Mouse (Mus musculus): ENCODE measurements around the gene Aste1. TPM values are rescaled to one million over a fixed set of nuclear protein-coding genes. Genes with fewer than 3 reads are reported as not detected.

Aste1 gene
- 10 to 100 TPM; 10.4 to 13.2 TPM for total RNA-seq (2021)
- long read RNA-seq, experiment 1, partial matches to known transcripts = 0 of 1 reads
- long read RNA-seq, experiment 1, other reads (novel, unspliced or antisense) = 0 of 1 reads
- long read RNA-seq, experiment 2, partial matches to known transcripts = 0 of 9 reads
- long read RNA-seq, experiment 2, other reads (novel, unspliced or antisense) = 7 of 9 reads

DNA sequence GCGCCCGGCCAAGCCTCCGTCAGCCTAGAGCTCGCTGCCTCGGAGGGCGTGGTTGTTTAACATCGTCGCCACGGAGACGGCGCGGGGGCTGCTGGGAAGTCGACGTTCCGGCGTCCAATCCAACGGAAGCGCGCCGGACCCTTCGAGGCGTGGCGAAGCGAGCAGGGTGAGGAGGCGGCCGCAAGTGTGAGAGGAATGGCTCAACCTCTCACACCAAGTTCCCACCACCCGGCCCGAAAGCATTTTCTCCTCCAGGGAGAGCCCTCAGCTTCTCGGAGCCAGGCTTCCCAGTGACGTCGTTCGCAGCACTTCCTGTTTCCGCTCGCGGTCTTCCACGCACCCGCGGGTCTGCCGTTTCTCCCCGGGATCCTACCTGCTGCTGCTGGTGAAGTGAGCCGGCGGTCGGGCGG, at the start of gene Aste1, which contains the start of gene Nek11:
TSS of gene Aste1 (plus strand) at position 175 of the 410 bp plus-strand sequence.
TSS of gene Nek11 (minus strand) at position 307 of the 410 bp plus-strand sequence.
- peak; percentile 85 to 92 for DNase-seq (ENCODE audit: low spot score in 2 of 2)

GRCm38 (mm10) chr9:105348242-105349031, 46.8 kb upstream of the Aste1 start:
- DNase-seq (ENCODE audit: low spot score in 2 of 2) = peak in 1 of 2 experiments; percentile 41

DNA sequence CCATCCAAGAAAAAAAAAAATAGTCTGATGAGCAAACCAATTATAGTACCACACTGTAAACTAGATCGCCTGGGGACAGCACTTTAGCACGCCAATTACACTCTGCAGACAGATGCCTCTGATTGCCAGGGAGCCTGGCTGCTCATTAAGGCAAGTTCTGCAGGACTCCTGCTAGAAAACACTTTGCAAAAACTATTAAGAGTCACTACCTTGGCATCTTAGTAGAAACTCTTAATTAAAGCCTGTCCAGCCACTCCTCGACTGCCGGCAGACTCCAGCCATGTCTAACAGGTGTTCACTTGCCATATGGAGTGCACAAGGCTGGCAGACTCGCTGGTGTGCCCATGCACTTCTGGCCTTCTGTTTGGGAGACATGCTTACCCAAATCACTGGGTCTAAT, 46.2 kb upstream of the Aste1 start:
- peak; percentile 36 to 66 for DNase-seq (ENCODE audit: low spot score in 2 of 2)

- DNase-seq (ENCODE audit: low spot score in 2 of 2) = no peak
These were observed 33.0 kb upstream of the Aste1 start for GRCm38 (mm10) chr9:105362181-105362580.

DNA sequence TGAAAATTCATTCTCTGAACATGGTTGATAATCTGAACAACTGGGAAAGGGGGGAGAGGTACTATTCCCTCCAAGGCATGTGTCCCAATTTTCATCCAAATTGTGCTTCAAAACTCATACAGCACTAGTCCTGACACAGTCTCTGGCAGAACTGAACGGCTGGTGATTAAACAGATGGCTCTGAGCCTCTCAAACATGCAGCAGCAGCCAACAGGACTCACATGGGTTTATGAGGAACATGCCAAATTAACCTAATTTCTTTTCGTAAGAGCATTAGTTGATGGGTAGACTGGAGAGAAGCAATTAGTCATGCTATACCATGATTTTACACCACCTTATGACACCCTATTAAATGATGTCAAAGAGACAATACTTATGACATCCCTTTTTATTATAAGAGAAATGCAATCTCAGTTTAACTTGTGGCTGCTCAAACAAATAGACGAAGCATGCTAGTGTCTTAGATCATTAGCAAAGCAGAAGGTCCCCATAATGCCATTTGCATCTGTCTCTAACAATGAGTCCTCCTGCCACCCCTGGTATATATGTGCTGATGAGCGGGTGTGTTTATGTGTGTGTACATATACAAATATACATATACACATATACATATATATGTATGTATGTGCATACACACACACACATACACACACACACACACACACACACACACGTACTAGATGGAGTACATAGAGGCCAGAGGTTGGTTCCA, 31.5 kb upstream of the Aste1 start:
- peak in 1 of 2 experiments; percentile 86 for DNase-seq (ENCODE audit: low spot score in 2 of 2)

- DNase-seq (ENCODE audit: low spot score in 2 of 2) = no peak
These were observed 29.0 kb upstream of the Aste1 start for GRCm38 (mm10) chr9:105366199-105366598.

DNA sequence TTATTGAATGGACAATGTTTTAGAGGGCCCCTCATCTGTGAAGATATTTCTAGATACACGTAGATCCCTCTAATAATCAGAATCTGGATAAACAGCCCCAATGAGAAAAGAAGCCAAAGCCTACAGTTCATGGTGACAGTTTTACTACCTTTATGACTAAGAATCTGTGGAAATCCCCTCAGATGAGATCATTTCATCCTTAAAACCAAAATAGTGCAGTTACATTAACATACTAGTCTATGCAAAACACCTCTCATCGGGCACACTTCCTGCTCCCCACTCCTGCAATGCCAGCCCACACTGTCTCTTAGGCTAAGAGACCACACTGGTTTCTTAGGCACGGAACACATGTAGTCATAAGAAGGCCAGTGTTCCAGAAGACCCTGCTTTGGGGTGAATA, 26.6 kb upstream of the Aste1 start:
- DNase-seq (ENCODE audit: low spot score in 2 of 2) = no peak

- DNase-seq (ENCODE audit: low spot score in 2 of 2) = no peak
These were observed 20.8 kb upstream of the Aste1 start for GRCm38 (mm10) chr9:105374361-105374760.

- DNase-seq (ENCODE audit: low spot score in 2 of 2) = no peak
These were observed 18.8 kb upstream of the Aste1 start for GRCm38 (mm10) chr9:105376411-105376810.

DNA sequence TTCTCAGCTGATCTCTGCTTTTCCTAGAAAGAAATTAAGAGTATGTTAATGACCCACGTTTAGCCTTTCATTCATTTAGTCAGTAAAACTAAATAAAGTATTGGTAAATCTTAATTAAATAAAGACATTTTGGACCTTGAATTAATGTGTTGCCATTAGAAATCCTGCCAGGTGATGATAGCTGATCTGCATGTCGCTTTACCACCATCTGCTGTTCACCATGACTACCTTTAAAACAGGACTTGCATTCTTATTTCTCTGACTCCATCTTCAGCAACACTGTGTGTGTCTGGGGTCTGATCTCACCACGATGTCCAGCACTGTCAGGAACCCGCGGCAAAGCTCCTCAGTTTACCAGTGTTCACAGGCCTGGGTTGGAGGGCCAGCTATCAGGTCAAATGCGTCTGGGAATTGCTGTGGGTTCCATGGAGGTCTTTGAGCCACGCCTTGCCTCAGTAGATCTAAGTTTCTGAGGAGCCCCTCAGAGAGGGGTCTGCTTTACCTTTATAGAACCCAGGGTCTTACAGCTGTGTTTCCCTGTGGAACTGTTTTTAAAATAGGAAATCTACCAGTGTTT, 18.1 kb upstream of the Aste1 start:
- DNase-seq (ENCODE audit: low spot score in 2 of 2) = no peak

GRCm38 (mm10) chr9:105377622-105378021, 17.6 kb upstream of the Aste1 start:
- no peak for DNase-seq (ENCODE audit: low spot score in 2 of 2)

DNA sequence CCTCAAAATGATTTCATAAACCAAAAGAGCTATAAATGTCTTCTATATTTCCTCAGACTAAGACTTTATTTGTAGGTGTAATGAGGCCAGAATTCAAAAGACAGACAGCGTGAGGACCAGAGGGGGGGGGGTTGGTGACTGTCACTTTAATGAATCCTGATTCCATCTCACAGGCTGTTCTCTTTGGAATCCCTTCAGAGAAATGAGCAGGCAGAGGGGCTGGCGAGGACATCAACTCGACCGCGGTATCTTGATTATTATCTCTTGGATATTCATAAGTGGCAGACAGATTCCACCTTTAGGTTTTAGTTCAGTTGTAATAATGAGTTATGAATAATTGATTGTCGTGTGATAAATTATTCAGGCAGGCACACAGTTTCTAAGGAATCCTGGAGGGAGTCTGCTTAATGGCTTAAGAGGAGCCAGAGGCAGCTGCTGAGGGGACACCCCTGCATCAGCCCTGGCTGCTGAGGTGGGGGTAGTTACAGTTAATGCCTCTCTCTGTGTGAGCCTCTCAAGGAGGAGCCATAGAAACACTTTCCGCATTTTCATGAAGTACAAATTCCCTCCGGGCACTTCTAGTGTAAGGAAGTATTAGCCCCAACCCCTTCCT, 15.6 kb upstream of the Aste1 start:
- DNase-seq (ENCODE audit: low spot score in 2 of 2) = no peak

GRCm38 (mm10) chr9:105387403-105387802, 7.8 kb upstream of the Aste1 start:
- DNase-seq (ENCODE audit: low spot score in 2 of 2) = no peak

DNA sequence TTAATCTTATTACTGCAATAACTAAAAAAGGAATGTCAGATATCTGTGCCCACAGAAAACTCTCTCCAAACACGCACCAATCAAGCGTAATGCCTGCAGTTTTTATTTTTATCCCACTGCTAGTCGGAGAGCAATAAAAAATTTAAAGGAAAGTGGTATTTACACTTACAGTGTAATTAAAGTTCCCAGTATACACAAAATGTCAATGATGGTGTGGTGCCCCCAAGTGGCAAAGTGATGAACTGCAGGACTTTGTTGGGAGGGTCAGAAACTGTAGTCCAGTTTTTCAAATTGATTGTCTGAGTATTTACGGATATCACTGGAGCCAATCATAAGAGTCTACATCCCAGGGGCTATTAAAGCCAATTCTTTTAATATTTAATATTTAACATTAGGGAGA, 5.9 kb upstream of the Aste1 start:
- peak; percentile 73 to 78 for DNase-seq (ENCODE audit: low spot score in 2 of 2)

GRCm38 (mm10) chr9:105390616-105391015, 4.6 kb upstream of the Aste1 start:
- DNase-seq (ENCODE audit: low spot score in 2 of 2) = no peak

DNA sequence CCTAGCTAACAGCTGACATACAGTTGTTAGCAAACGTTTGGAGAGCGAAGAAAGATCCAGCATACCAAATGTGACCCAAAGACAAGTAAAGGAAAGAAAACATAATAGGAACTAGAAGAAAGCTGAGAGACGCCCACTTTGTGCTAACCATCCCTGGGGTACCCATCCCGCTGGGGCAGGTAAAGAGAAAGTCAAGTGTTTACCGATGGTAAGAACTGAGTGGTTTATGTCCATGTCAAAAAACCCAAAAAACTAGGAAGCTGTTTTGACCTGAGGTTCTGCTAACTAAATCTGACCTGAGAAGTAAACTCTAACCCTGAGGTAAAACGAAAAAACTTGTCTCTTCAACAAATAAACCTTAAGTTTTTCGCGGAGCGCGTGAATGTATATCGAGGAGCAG, 472 bp upstream of the Aste1 start:
- no peak for DNase-seq (ENCODE audit: low spot score in 2 of 2)

DNA sequence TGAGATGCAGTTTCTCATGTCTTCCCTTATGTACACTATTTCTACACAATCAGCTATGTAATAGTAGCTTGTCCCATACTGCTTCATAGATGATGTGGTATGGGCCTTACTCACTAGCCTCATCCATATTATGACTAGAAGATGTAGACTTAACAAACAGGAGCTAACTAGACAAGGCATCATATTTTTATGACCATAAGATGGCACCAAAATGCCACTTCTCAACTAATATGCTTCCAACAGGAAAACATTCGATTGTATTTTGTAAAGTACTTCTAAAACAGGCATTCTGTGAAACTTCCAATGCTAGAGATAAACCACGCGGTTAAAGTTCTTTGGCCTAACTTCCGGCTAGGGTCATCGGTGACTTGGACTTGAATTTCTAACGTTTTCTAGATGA, 13.4 kb downstream of the Aste1 start:
- DNase-seq (ENCODE audit: low spot score in 2 of 2) = no peak

GRCm38 (mm10) chr9:105459032-105459431, 63.8 kb downstream of the Aste1 start:
- DNase-seq (ENCODE audit: low spot score in 2 of 2) = no peak

GRCm38 (mm10) chr9:105461496-105461895, 66.3 kb downstream of the Aste1 start:
- DNase-seq (ENCODE audit: low spot score in 2 of 2) = no peak
